ENCODE assay signal across 14 mouse cellular contexts in genomic region chr10:122942771-122943170, GRCm38 (mm10).
"Had no signal": no experiment of that assay in that cellular context is flagged by ENCODE, and none has a peak within 500 bp of the region (broad histone marks: within the 10 kb centered on the region; RNA-seq: fewer than 3 reads in every experiment).

No protein-coding gene starts in this region.

- H3K27me3 ChIP-seq: limb, embryonic 13.5 days; liver, embryonic 15.5 days; neural tube, embryonic 12.5 days had no signal

- H3K4me3 ChIP-seq: limb, embryonic 13.5 days; liver, embryonic 15.5 days; midbrain, embryonic 10.5 days; myocyte; neural tube, embryonic 12.5 days had no signal

- H3K4me2 ChIP-seq: limb, embryonic 13.5 days; liver, embryonic 11.5 days; liver, embryonic 15.5 days; lung, embryonic 14.5 days; neural tube, embryonic 12.5 days had no signal

- H3K36me3 ChIP-seq: limb, embryonic 13.5 days; liver, embryonic 15.5 days; midbrain, embryonic 10.5 days; neural tube, embryonic 12.5 days had no signal

- H3K27ac ChIP-seq: kidney, postnatal 0 days; limb, embryonic 13.5 days; liver, embryonic 15.5 days; midbrain, embryonic 10.5 days; neural tube, embryonic 12.5 days; stomach, postnatal 0 days had no signal

- ATAC-seq: intestine, postnatal 0 days had no signal

- H3K9me3 ChIP-seq: limb, embryonic 13.5 days; liver, embryonic 15.5 days; midbrain, embryonic 10.5 days; neural tube, embryonic 12.5 days had no signal

- DNase-seq: lung, embryonic 14.5 days; lung, postnatal 10 days; lung, postnatal 4 days; midbrain, embryonic 14.5 days; thymus, postnatal 14 days had no signal

- H3K4me1 ChIP-seq: liver, embryonic 15.5 days had no signal

- H3K9ac ChIP-seq: limb, embryonic 13.5 days; liver, embryonic 15.5 days; lung, embryonic 14.5 days; neural tube, embryonic 12.5 days had no signal
